Mouse (Mus musculus) MEL-GATA-1-ER (cell line): ENCODE measurements at regions not wholly inside any gene's neighbourhood (a gene's known extent, or its start where the extent isn't known, plus 50 kb on each side); places are given as distances from the start of the nearest gene placed in this dataset.

Source experiments
- DNase-seq: peaks from one replicate; pipeline ENCODE4 v3.0.0-alpha.2; 2012; ENCODE audit warnings: low read depth; ENCODE audit errors: extremely low read depth

DNA sequence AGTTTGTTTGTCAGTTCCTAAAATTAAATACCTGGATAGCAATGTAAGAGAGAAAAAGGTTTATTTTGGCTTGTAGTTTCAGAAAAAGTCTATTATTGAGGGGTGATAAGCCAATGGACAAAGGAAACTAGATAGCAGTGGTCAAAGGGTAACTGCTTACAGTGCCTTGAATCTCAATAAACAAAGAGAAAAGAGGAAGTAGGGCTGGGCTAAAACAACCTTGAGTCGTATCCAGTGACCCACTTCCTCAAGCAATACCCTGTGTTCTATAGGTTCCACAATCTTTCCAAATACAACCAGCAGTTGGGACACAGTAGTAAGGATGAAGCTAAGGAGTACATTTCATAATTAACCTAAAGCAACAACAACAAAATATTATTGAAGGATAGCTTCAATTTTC is 1164.7 kb downstream of the Fscb start:
- DNase-seq = peak; percentile 37

- no peak for DNase-seq
Measured at GRCm38 (mm10) chr12:63279321-63279720, 1195.2 kb downstream of the Fscb start.
